Comparison of ENCODE assay signal across 13 mouse cellular contexts in the genomic region with DNA sequence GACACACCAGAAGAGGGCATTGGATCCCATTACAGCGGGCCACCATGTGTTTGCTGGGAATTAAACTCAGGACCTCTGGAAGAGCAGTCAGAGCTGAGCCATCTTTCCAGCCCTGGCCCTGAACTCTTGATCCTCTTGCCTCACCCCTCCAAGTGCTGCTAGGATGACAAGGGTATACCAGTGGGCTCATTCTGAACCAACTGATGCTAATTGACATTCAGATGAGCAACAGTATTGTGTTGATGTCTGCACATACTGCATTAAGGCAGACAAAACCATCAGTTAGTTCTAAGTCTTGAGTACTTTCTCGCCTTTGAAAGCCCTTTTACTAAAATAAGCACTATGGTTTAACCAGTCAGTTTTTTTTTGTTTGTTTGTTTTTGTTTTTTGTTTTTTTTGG. TPM values are rescaled to one million over a fixed set of nuclear protein-coding genes. Genes with fewer than 3 reads are reported as not detected.
"Had no signal": no experiment of that assay in that cellular context is flagged by ENCODE, and none has a peak within 500 bp of the region (broad histone marks: within the 10 kb centered on the region; RNA-seq: fewer than 3 reads in every experiment).

No protein-coding gene starts in this region.

- DNase-seq: left cerebral cortex, postnatal 4 days; liver; liver, embryonic 13.5 days; liver, postnatal 0 days; lung, adult 2 months; lung, embryonic 14.5 days; lung, postnatal 10 days; lung, postnatal 14 days; lung, postnatal 36 days; lung, postnatal 4 days; midbrain, embryonic 14.5 days had no signal

RNA-seq across cellular contexts. Expression of a gene that starts 29.3 kb away (rescaled TPM):
- total RNA-seq: megakaryocyte, adult 5-6 weeks had no signal

RNA-seq across cellular contexts. Expression of a gene that starts 54.6 kb away (rescaled TPM):
- total RNA-seq: monocyte, adult 5-6 weeks had no signal
